Mouse (Mus musculus) stomach, postnatal 0 days (tissue): ENCODE results near the gene Vav3. TPM values are rescaled to one million over a fixed set of nuclear protein-coding genes. Genes with fewer than 3 reads are reported as not detected.

ENCODE experiments used
- ATAC-seq: fragments of 200-750 bp; cut with Nextera tagmentation; 2 replicates; pipeline ENCODE4 v1.8.0; 2017; ENCODE audit not compliant: low FRiP score, low TSS enrichment
- DNase-seq: peaks from one replicate; pipeline ENCODE4 v3.0.0-alpha.2; 2016; ENCODE audit warnings: low spot score
- H3K27ac ChIP-seq: fragments of 300-500 bp; sonication (generic); replicated peaks from 2 replicates; pipeline ENCODE4 v1.5.1; 2014; ENCODE audit warnings: mild to moderate bottlenecking, control low read depth
- H3K27me3 ChIP-seq: fragments of 300-500 bp; sonication (generic); 2 replicates; pipeline ENCODE4 v1.6.1; 2014; ENCODE audit warnings: low read length; ENCODE audit not compliant: control insufficient read depth, insufficient read depth
- H3K36me3 ChIP-seq: fragments of 300-500 bp; sonication (generic); 2 replicates; pipeline ENCODE4 v1.6.1; 2014; ENCODE audit warnings: low read length, mixed read lengths; ENCODE audit not compliant: control insufficient read depth, insufficient read depth
- H3K4me1 ChIP-seq: fragments of 300-500 bp; sonication (generic); replicated peaks from 2 replicates; pipeline ENCODE4 v1.6.1; 2014; ENCODE audit warnings: antibody characterized with exemption; ENCODE audit not compliant: control insufficient read depth, insufficient read depth
- H3K4me2 ChIP-seq: fragments of 300-500 bp; sonication (generic); replicated peaks from 2 replicates; pipeline ENCODE4 v1.6.1; 2014; ENCODE audit warnings: low read depth, mild to moderate bottlenecking, control low read depth, moderate library complexity
- H3K4me3 ChIP-seq: fragments of 300-500 bp; sonication (generic); 2 replicates; pipeline ENCODE4 v1.5.1; 2014; ENCODE audit warnings: low read depth, low read length, control low read depth
- H3K9ac ChIP-seq: fragments of 300-500 bp; sonication (generic); 2 replicates; pipeline ENCODE4 v1.6.1; 2014; ENCODE audit warnings: mild to moderate bottlenecking, low read length, control low read depth, mixed read lengths
- H3K9me3 ChIP-seq: fragments of 300-500 bp; sonication (generic); 2 replicates; pipeline ENCODE4 v1.6.1; 2016; ENCODE audit warnings: low read length; ENCODE audit not compliant: control insufficient read depth
- CTCF ChIP-seq: IDR thresholded peaks from 2 replicates; pipeline ENCODE4 v1.5.1; 2016; ENCODE audit warnings: antibody characterized with exemption, low read depth, mild to moderate bottlenecking, moderate library complexity
- EP300 ChIP-seq: optimal IDR thresholded peaks from 2 replicates; pipeline ENCODE3; 2016; ENCODE audit warnings: antibody characterized with exemption
- WGBS: fragments of 180-500 bp; shearing (Covaris S2); extraction: QIAGEN DNeasy Blood & Tissue Kit; methylation state at CpG from one replicate; pipeline ENCODE4 v1.1.7; 2014; 5-methylcytosine and 5-hydroxymethylcytosine counted together
- polyA plus RNA-seq: library from polyadenylated mRNA; unstranded; fragments of >200 nt; fragmentation: Nextera tagmentation; extraction: Ambion mirVana; gene quantifications from 2 replicates; pipeline ENCODE4 v1.2.1, GENCODE M21; 2015

Vav3 gene
- polyA plus RNA-seq, 1 experiment from 2014 or later, result 20.2 TPM

- DNase-seq, result no peak
- Histone ChIP-seq H3K4me3 (no peak overlapping the region), H3K27ac (no peak overlapping the region), H3K4me2 (no peak overlapping the region), H3K9ac (no peak overlapping the region), H3K4me1 (peaks cover 2% of the 10 kb centered on the region; the same call in 1 of the 2 replicates), H3K27me3 (no peaks in the 10 kb centered on the region), H3K36me3 (no peaks in the 10 kb centered on the region), H3K9me3 (no peaks in the 10 kb centered on the region)
- WGBS, result 73% methylated on average over 2 of the region's 2 CpGs
- no peak for ATAC-seq
- TF ChIP-seq EP300 (no peak), CTCF (no peak)
These were observed 224.0 kb downstream of the Vav3 start for GRCm38 (mm10) chr3:109564443-109564842.

- TF ChIP-seq CTCF (no peak), EP300 (peak; percentile 45)
- no peak overlapping the region for H3K9ac ChIP-seq
- no peaks in the 10 kb centered on the region for H3K36me3 ChIP-seq
- no peak overlapping the region for H3K4me2 ChIP-seq
- no peaks in the 10 kb centered on the region for H3K9me3 ChIP-seq
- peak overlapping the region; percentile 78 for H3K27ac ChIP-seq
- 9% methylated on average over 3 of the region's 3 CpGs for WGBS
- ATAC-seq (peak; percentile 79), DNase-seq (no peak)
- peaks cover 2% of the 10 kb centered on the region; the same call in 1 of the 2 replicates for H3K4me1 ChIP-seq
- H3K27me3 ChIP-seq, result no peaks in the 10 kb centered on the region
- no peak overlapping the region for H3K4me3 ChIP-seq
These were observed 228.3 kb downstream of the Vav3 start for GRCm38 (mm10) chr3:109568542-109569265.

DNA sequence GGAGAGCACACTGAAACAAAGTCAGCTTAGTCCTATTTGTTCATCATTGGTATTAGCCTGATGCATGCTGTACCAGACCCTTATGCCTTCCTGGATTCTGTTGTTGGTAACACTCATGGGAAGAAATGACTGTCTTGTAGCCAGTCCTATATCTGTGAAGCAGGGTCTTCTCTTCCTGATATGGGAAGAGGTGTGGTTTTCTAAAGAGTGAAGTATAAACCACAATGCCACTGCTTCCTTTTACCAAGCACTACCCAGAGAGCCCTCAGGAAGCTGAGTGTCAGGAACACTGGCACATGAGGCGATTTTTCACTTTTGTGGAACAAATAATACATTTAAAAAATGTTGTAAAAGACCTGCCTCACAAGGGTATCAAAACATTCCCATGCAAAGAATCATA is 231.0 kb downstream of the Vav3 start:
- Histone ChIP-seq H3K27me3 (no peaks in the 10 kb centered on the region), H3K9ac (no peak overlapping the region), H3K4me1 (peaks cover 2% of the 10 kb centered on the region; the same call in 1 of the 2 replicates), H3K4me2 (no peak overlapping the region), H3K9me3 (no peaks in the 10 kb centered on the region), H3K4me3 (no peak overlapping the region), H3K27ac (no peak overlapping the region), H3K36me3 (no peaks in the 10 kb centered on the region)
- WGBS, result 85% methylated on average over 1 of the region's 1 CpGs
- DNase-seq (no peak), ATAC-seq (no peak)
- TF ChIP-seq EP300 (no peak), CTCF (no peak)

GRCm38 (mm10) chr3:109572871-109573270 is 232.4 kb downstream of the Vav3 start:
- TF ChIP-seq EP300, result no peak
- no peak for TF ChIP-seq CTCF
- peak overlapping the region; percentile 67 for H3K27ac ChIP-seq
- no peak overlapping the region for H3K4me3 ChIP-seq
- peak; percentile 44 for DNase-seq
- no peaks in the 10 kb centered on the region for H3K27me3 ChIP-seq
- H3K9ac ChIP-seq, result no peak overlapping the region
- H3K36me3 ChIP-seq, result no peaks in the 10 kb centered on the region
- 0 out of 2 replicates have a peak overlapping the region, but pooled peaks have one; percentile 17 for H3K4me2 ChIP-seq
- H3K4me1 ChIP-seq, result 0 out of 2 replicates have a peak, but pooled peaks cover 2% of the 10 kb centered on the region
- WGBS, result 25% methylated on average over 3 of the region's 3 CpGs
- ATAC-seq, result peak; percentile 90
- H3K9me3 ChIP-seq, result no peaks in the 10 kb centered on the region

GRCm38 (mm10) chr3:109573549-109574146 is 233.2 kb downstream of the Vav3 start:
- TF ChIP-seq EP300, result no peak
- no peak for TF ChIP-seq CTCF
- DNase-seq, result peak; percentile 31

GRCm38 (mm10) chr3:109574161-109574560 is 233.7 kb downstream of the Vav3 start:
- Histone ChIP-seq H3K4me3 (peak overlapping the region; percentile 37), H3K9me3 (no peaks in the 10 kb centered on the region), H3K27me3 (no peaks in the 10 kb centered on the region), H3K4me1 (no peaks in the 10 kb centered on the region), H3K27ac (peak overlapping the region; percentile 88), H3K4me2 (peak overlapping the region; percentile 51), H3K36me3 (no peaks in the 10 kb centered on the region), H3K9ac (peak overlapping the region; percentile 55)
- TF ChIP-seq CTCF (no peak), EP300 (no peak)
- ATAC-seq, result peak; percentile 34; the same call in 1 of the 2 replicates
- 51% methylated on average over 6 of the region's 6 CpGs for WGBS
- peak; percentile 29 for DNase-seq

More at GRCm38 (mm10) chr3:109573549-109574146, 233.2 kb downstream of the Vav3 start:
- 0 out of 2 replicates have a peak, but pooled peaks cover under 1% of the 10 kb centered on the region for H3K4me1 ChIP-seq
- peak overlapping the region; percentile 88 for H3K27ac ChIP-seq
- H3K27me3 ChIP-seq, result no peaks in the 10 kb centered on the region
- peak overlapping the region; percentile 37 for H3K4me3 ChIP-seq
- WGBS, result 51% methylated on average over 10 of the region's 10 CpGs
- H3K4me2 ChIP-seq, result peak overlapping the region; percentile 51
- no peaks in the 10 kb centered on the region for H3K9me3 ChIP-seq
- ATAC-seq, result peak; percentile 63
- H3K36me3 ChIP-seq, result no peaks in the 10 kb centered on the region
- peak overlapping the region; percentile 55 for H3K9ac ChIP-seq
